ENCODE assay signal across 32 mouse cellular contexts in genomic region chr6:49641256-49641655, GRCm38 (mm10).
DNase-seq lines count a peak whose midpoint lies in the region; ATAC-seq lines count a peak whose summit lies in the region.
"Had no signal": no experiment of that assay in that cellular context is flagged by ENCODE, and none has a peak within 500 bp of the region (broad histone marks: within the 10 kb centered on the region; RNA-seq: fewer than 3 reads in every experiment).

No protein-coding gene starts in this region.

- H3K9ac ChIP-seq in heart, embryonic 12.5 days, result no peak overlapping the region
- H3K9ac ChIP-seq: embryonic facial prominence, embryonic 13.5 days; forebrain, embryonic 12.5 days; forebrain, embryonic 15.5 days; heart, embryonic 15.5 days; hindbrain, embryonic 13.5 days; intestine, embryonic 15.5 days had no signal

- H3K27me3 ChIP-seq in heart, embryonic 12.5 days (replicated peaks), result no peaks in the 10 kb centered on the region
- H3K27me3 ChIP-seq: CH12.LX; embryonic facial prominence, embryonic 13.5 days; forebrain, embryonic 12.5 days; forebrain, embryonic 15.5 days; heart, embryonic 15.5 days; hindbrain, embryonic 13.5 days; intestine, embryonic 15.5 days; Patski had no signal

- no peak overlapping the region for H3K4me2 ChIP-seq in heart, embryonic 12.5 days
- H3K4me2 ChIP-seq: embryonic facial prominence, embryonic 13.5 days; forebrain, embryonic 12.5 days; forebrain, embryonic 15.5 days; heart, embryonic 11.5 days; heart, embryonic 15.5 days; hindbrain, embryonic 13.5 days; intestine, embryonic 15.5 days had no signal

- no peaks in the 10 kb centered on the region for H3K4me1 ChIP-seq in heart, embryonic 12.5 days (replicated peaks)
- H3K4me1 ChIP-seq: embryonic facial prominence, embryonic 10.5 days; embryonic facial prominence, embryonic 13.5 days; forebrain, embryonic 12.5 days; forebrain, embryonic 15.5 days; heart, embryonic 15.5 days; hindbrain, embryonic 10.5 days; hindbrain, embryonic 13.5 days; intestine, embryonic 15.5 days had no signal

- H3K36me3 ChIP-seq in heart, embryonic 12.5 days, result no peaks in the 10 kb centered on the region
- H3K36me3 ChIP-seq: embryonic facial prominence, embryonic 10.5 days; embryonic facial prominence, embryonic 13.5 days; forebrain, embryonic 12.5 days; forebrain, embryonic 15.5 days; G1E; heart, embryonic 15.5 days; hindbrain, embryonic 10.5 days; hindbrain, embryonic 13.5 days; intestine, embryonic 15.5 days had no signal

- peak; percentile 6 for DNase-seq in adrenal gland, postnatal 14 days
- DNase-seq in adrenal gland, postnatal 10 days, result no peak
- DNase-seq in heart, adult 11 months, result peak; percentile 59
- DNase-seq in retina, postnatal 1 day, result peak; percentile 25
- DNase-seq in retina, embryonic 14.5 days (ENCODE audit: low spot score), result no peak
- DNase-seq in 416B (ENCODE audit: low read depth), result peak; percentile 9
- DNase-seq in cerebellum, adult 11-12 months, result no peak
- DNase-seq: adrenal gland, postnatal 25 days; B cell, adult 2 months; cerebellum, adult 2 months; cerebellum, postnatal 10 days; cerebellum, postnatal 36 days; embryo, embryonic 11 days; gastrocnemius, postnatal 10 days; gastrocnemius, postnatal 36 days; heart, postnatal 10 days; heart, postnatal 36 days had no signal

- H3K4me3 ChIP-seq in heart, embryonic 12.5 days, result no peak overlapping the region
- H3K4me3 ChIP-seq: embryonic facial prominence, embryonic 10.5 days; embryonic facial prominence, embryonic 13.5 days; erythroblast, embryonic 14.5 days; forebrain, embryonic 12.5 days; forebrain, embryonic 15.5 days; heart, embryonic 15.5 days; hindbrain, embryonic 10.5 days; hindbrain, embryonic 13.5 days; intestine, embryonic 15.5 days had no signal

- no peak overlapping the region for H3K27ac ChIP-seq in heart, embryonic 12.5 days (ENCODE audit: poor library complexity, severe bottlenecking)
- H3K27ac ChIP-seq: embryonic facial prominence, embryonic 10.5 days; embryonic facial prominence, embryonic 13.5 days; forebrain, embryonic 12.5 days; forebrain, embryonic 15.5 days; heart, embryonic 15.5 days; hindbrain, embryonic 10.5 days; hindbrain, embryonic 13.5 days; intestine, embryonic 15.5 days had no signal

- ATAC-seq in heart, embryonic 12.5 days (ENCODE audit: insufficient number of reproducible peaks, low FRiP score), result no peak
- ATAC-seq: forebrain, embryonic 15.5 days; hindbrain, embryonic 16.5 days; intestine, embryonic 15.5 days; Patski had no signal

- WGBS in heart, embryonic 12.5 days, result 72% methylated on average over 5 of the region's 5 CpGs

- H3K9me3 ChIP-seq in heart, embryonic 12.5 days (replicated peaks), result no peaks in the 10 kb centered on the region
- H3K9me3 ChIP-seq: embryonic facial prominence, embryonic 10.5 days; embryonic facial prominence, embryonic 13.5 days; forebrain, embryonic 12.5 days; forebrain, embryonic 15.5 days; G1E; heart, embryonic 15.5 days; hindbrain, embryonic 10.5 days; hindbrain, embryonic 13.5 days; intestine, embryonic 15.5 days had no signal

Comparison
In these comparisons a context has a peak if more than half of its experiments do, and no peak if none do; other contexts are left out.
1. DNase-seq: peak in adrenal gland, postnatal 14 days (single experiment), heart, adult 11 months (single experiment), retina, postnatal 1 day (single experiment) and 416B (single experiment); none in adrenal gland, postnatal 10 days (single experiment), retina, embryonic 14.5 days (single experiment) and cerebellum, adult 11-12 months (single experiment).